Mouse (Mus musculus) intestine, embryonic 16.5 days (tissue): Measurements from ENCODE around the gene Ebi3. TPM values are rescaled to one million over a fixed set of nuclear protein-coding genes. Genes with fewer than 3 reads are reported as not detected.
A peak's percentile ranks its signal among the peaks of the same experiment; 100 is the strongest.
"Not testable (repeated sequence)": the region's sequence is repeated elsewhere in the genome, so short reads cannot be mapped to it uniquely, and the experiment has no call there.

Experiments used
- ATAC-seq: fragments of 200-750 bp; cut with Nextera tagmentation; 2 replicates; pipeline ENCODE4 v1.8.0; 2017; ENCODE audit warnings: moderate TSS enrichment, moderate library complexity
- H3K27ac ChIP-seq: fragments of 300-500 bp; sonication (generic); 2 replicates; pipeline ENCODE4 v1.5.1; 2014; ENCODE audit warnings: mild to moderate bottlenecking, low read length
- H3K27me3 ChIP-seq: fragments of 300-500 bp; sonication (generic); replicated peaks from 2 replicates; pipeline ENCODE4 v1.6.1; 2014; ENCODE audit warnings: low read length, control low read depth, mixed read lengths; ENCODE audit not compliant: control insufficient read depth, insufficient read depth
- H3K36me3 ChIP-seq: fragments of 300-500 bp; sonication (generic); 2 replicates; pipeline ENCODE4 v1.6.1; 2014; ENCODE audit warnings: low read length, control low read depth; ENCODE audit not compliant: control insufficient read depth, insufficient read depth
- H3K4me1 ChIP-seq: fragments of 300-500 bp; sonication (generic); 2 replicates; pipeline ENCODE4 v1.6.1; 2014; ENCODE audit warnings: low read length, control low read depth, mixed read lengths; ENCODE audit not compliant: control insufficient read depth, insufficient read depth
- H3K4me2 ChIP-seq: fragments of 300-500 bp; sonication (generic); 2 replicates; pipeline ENCODE4 v1.6.1; 2014; ENCODE audit warnings: low read depth, low read length, control low read depth
- H3K4me3 ChIP-seq: fragments of 300-500 bp; sonication (generic); 2 replicates; pipeline ENCODE4 v1.5.1; 2014; ENCODE audit warnings: mild to moderate bottlenecking, low read length
- H3K9ac ChIP-seq: fragments of 300-500 bp; sonication (generic); 2 replicates; pipeline ENCODE4 v1.6.1; 2014; ENCODE audit warnings: low read depth, low read length
- H3K9me3 ChIP-seq: fragments of 300-500 bp; sonication (generic); 2 replicates; pipeline ENCODE4 v1.6.1; 2016; ENCODE audit warnings: low read length, control low read depth; ENCODE audit not compliant: control insufficient read depth
- whole genome bisulfite sequencing: fragments of 180-500 bp; shearing (Covaris S2); extraction: QIAGEN DNeasy Blood & Tissue Kit; methylation state at CpG from one replicate; pipeline ENCODE4 v1.1.7; 2014; 5-methylcytosine and 5-hydroxymethylcytosine counted together
- polyA plus RNA-seq: library from polyadenylated mRNA; unstranded; fragments of >200 nt; fragmentation: Nextera tagmentation; extraction: Ambion mirVana; gene quantifications from 2 replicates; pipeline ENCODE4 v1.2.1, GENCODE M21; 2015

The Ebi3 gene
- 2.6 and 2.9 TPM in 2 replicates for polyA plus RNA-seq

DNA sequence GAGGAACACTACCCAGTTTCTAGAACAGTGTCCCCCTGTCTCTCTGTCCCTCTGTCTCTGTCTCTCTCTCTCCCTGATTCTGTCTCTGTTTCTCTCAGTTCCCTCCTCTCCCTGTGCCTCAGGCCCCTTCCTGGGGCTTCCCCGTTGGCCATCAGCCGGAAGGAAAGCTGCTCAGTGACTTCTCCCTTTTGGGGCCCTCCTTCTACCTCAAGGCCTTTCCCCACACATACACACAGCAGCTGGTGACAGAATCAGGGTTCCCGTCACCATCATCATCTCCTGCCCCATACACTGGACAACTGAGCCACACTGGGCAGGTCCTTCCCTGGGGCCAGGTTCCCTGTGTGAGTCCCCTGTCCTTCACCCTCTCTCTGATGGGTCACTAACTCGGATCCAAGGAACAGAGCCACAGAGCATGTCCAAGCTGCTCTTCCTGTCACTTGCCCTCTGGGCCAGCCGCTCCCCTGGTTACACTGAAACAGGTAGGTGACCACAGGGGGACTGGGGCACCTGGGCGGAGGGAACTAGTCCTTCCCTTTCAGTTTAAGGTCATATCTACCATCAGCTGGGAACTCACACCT lies at the start of gene Ebi3:
Gene Ebi3 (plus strand): TSS at position 194 of the 581 bp plus-strand sequence.
- no peak within 1 kb of the TSS for H3K4me2 ChIP-seq
- peaks cover 14% of the 10 kb centered on the region for H3K4me1 ChIP-seq
- H3K9ac ChIP-seq, result no peak within 1 kb of the TSS
- H3K9me3 ChIP-seq, result no peaks in the 10 kb centered on the region
- no peak within 1 kb of the TSS for H3K27ac ChIP-seq
- no peak for ATAC-seq
- no peaks in the 10 kb centered on the region for H3K36me3 ChIP-seq
- peaks cover 3% of the 10 kb centered on the region; the same call in 1 of the 2 replicates for H3K27me3 ChIP-seq
- 72% methylated on average over 6 of the region's 6 CpGs for WGBS
- no peak within 1 kb of the TSS for H3K4me3 ChIP-seq

DNA sequence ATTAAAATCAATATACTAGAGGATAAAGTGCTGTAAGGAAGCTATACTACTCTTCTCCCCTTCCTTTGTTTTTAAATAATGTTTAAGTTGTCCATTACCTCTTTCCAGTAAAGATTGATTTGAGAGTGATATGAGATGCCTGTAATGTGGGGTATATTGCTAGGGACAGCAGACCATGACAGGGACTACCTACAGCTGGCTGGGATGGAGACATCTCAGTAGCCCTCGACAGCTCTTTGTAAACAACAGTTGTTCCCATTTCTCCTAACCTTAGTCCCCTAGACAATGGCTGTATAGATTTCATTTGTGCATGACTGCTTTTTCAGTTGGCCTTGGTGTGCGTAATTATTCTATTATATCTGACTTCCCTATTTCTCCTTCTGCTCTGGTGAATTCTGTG lies 49.4 kb upstream of the Ebi3 start:
- no peak for ATAC-seq
- H3K27ac ChIP-seq, result no peak overlapping the region
- 0 out of 2 replicates have a peak, but pooled peaks cover 3% of the 10 kb centered on the region for H3K36me3 ChIP-seq
- H3K4me2 ChIP-seq, result no peak overlapping the region
- no peak overlapping the region for H3K9ac ChIP-seq
- H3K4me1 ChIP-seq, result no peaks in the 10 kb centered on the region
- no peak overlapping the region for H3K4me3 ChIP-seq
- no peaks in the 10 kb centered on the region for H3K27me3 ChIP-seq
- H3K9me3 ChIP-seq, result no peaks in the 10 kb centered on the region
- WGBS, result 50% methylated on average over 2 of the region's 2 CpGs

DNA sequence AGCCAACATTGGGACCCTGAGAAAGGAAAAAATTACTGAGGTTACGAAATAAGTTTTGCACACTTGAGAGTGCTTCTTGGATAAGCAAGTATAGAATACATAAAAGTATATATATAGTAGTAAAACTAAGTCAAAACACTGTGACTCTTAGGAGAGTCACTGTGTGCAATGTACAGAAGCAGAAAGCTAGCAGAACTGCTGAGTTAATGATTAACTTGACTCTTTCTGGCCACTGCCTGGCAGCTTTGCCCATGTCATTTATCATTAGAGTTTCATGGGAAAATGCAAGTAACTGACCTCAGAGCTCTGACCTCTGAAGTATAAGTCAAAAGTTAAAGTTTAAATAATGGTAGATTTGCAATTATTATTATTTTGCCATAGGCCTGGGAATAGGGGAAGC lies 48.8 kb upstream of the Ebi3 start:
- no peaks in the 10 kb centered on the region for H3K9me3 ChIP-seq
- H3K4me3 ChIP-seq, result no peak overlapping the region
- H3K27me3 ChIP-seq, result no peaks in the 10 kb centered on the region
- no peaks in the 10 kb centered on the region for H3K36me3 ChIP-seq
- WGBS, result 73% methylated on average over 1 of the region's 1 CpGs
- no peak overlapping the region for H3K27ac ChIP-seq
- ATAC-seq, result peak; percentile 86
- H3K4me2 ChIP-seq, result no peak overlapping the region
- H3K9ac ChIP-seq, result no peak overlapping the region
- H3K4me1 ChIP-seq, result no peaks in the 10 kb centered on the region

DNA sequence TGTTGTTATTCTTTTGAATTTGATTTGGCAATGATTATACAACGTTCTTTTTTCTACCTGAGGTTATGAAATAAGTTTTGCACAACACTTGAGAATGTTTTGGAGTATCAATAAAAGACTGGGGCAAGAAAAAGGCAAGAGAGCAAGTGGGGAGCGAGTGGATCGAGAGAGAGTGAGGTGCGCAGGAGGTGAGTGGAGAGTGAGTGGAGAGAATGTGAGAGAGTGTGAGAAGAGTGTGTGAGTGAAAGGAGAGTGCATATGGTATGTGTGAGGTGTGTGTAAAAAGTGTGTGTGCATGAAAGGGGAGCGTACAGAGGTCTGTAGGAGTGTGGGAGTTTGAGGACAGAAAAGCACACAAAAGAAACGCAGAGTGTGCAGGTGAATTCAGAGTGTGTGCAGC lies 48.3 kb upstream of the Ebi3 start:
- Histone ChIP-seq H3K27me3 (no peaks in the 10 kb centered on the region), H3K27ac (no peak overlapping the region; the same call in 1 of the 2 replicates), H3K4me3 (no peak overlapping the region), H3K9ac (no peak overlapping the region), H3K36me3 (no peaks in the 10 kb centered on the region), H3K9me3 (no peaks in the 10 kb centered on the region), H3K4me1 (no peaks in the 10 kb centered on the region), H3K4me2 (no peak overlapping the region)
- WGBS, result 67% methylated on average over 6 of the region's 6 CpGs
- ATAC-seq, result peak; percentile 81

DNA sequence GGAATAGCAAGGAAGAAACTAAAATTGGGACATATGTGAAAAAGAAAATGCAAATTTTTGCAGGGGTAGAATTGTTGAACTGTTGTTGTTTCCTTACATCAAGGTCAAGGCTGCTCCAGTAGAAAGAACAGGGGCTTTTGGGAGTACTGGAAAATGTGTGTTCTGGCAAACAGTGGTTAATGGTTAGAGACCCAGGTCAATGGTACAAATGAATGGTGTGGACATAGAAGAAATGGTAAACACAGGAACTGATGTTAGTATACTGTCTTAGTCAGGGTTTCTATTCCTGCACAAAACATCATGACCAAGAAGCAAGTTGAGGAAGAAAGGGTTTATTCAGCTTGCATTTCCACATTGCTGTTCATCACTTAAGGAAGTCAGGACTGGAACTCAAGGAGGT lies 45.8 kb upstream of the Ebi3 start:
- Histone ChIP-seq H3K9me3 (no peaks in the 10 kb centered on the region), H3K4me2 (no peak overlapping the region), H3K9ac (no peak overlapping the region), H3K4me3 (no peak overlapping the region), H3K27me3 (no peaks in the 10 kb centered on the region), H3K36me3 (no peaks in the 10 kb centered on the region), H3K27ac (no peak overlapping the region), H3K4me1 (no peaks in the 10 kb centered on the region)
- ATAC-seq, result no peak

DNA sequence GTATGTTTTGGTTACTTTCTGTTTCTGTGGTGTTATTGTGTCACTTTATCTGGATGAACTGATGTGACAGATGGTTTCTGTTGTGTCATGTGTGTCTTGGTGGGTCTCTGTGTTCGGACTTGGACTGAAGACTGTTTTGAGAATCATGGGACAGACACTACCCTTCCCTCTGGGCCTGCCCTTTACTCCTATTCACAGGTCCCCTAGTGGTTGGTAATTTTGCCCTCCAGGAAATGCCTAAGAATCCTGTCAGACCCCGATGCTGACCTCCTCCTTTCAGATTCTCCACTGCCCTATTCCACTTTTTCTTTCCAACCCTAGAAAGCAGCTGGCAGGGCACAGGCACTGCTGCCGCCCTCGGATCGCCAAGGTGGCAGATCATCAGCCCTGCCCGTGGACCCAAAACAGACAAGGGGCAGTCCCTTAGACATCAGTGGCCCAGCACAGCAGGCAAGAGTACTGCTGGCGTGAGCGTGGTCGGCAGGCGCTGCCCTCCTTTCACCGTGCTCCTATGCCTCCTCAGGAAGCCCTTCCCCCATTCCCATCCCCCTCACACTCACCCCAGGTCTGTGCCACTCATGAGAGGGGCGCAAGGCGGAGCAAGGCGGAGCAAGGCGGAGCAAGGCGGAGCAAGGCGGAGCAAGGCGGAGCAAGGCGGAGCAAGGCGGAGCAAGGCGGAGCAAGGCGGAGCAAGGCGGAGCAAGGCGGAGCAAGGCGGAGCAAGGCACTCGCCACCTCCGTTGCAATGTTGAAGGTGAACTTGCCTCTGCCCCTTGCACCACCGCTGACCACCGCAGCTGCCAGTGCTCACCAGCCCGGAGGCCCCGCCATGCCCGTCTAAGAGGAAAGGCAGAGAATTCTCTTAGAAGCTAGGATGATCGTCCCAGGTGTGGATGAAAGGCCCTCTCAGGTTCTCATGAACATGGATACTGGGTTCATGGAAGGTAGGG lies 20.6 kb upstream of the Ebi3 start:
- no peaks in the 10 kb centered on the region for H3K36me3 ChIP-seq
- H3K27ac ChIP-seq, result peak overlapping the region; percentile 55
- peaks cover 5% of the 10 kb centered on the region; the same call in 1 of the 2 replicates for H3K4me1 ChIP-seq
- ATAC-seq, result peak; percentile 96
- H3K9me3 ChIP-seq, result no peaks in the 10 kb centered on the region
- H3K9ac ChIP-seq, result peak overlapping the region; percentile 78
- H3K4me2 ChIP-seq, result peak overlapping the region; percentile 85
- no peaks in the 10 kb centered on the region for H3K27me3 ChIP-seq
- peak overlapping the region; percentile 71 for H3K4me3 ChIP-seq
- WGBS, result under 1% methylated on average over 30 of the region's 33 CpGs

DNA sequence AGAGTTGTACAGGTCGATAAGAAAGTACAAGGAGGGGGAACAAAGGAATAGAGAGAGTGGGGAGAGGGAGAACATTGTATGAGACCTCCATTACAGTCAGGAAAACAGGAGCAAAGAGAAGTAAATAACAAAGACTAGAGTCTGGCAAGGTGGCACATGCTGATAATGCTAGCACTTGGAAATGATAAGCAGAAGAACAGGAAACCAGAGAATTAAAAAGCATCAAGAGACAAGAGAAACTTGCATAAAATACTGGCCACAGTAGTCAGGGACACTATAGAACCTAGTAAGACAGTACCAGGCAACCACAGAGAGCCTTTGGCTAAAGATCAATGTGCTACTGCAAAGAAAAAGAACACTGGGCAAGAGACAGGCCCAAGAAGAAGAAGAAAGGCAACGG lies 19.8 kb upstream of the Ebi3 start:
- Histone ChIP-seq H3K9ac (peak overlapping the region; percentile 78), H3K4me2 (peak overlapping the region; percentile 85), H3K4me3 (peak overlapping the region; percentile 71), H3K4me1 (peaks cover 5% of the 10 kb centered on the region; the same call in 1 of the 2 replicates), H3K36me3 (no peaks in the 10 kb centered on the region), H3K27ac (no peak overlapping the region), H3K27me3 (no peaks in the 10 kb centered on the region), H3K9me3 (no peaks in the 10 kb centered on the region)
- peak; percentile 17; the same call in 1 of the 2 replicates for ATAC-seq
- WGBS, result 63% methylated on average over 2 of the region's 2 CpGs

DNA sequence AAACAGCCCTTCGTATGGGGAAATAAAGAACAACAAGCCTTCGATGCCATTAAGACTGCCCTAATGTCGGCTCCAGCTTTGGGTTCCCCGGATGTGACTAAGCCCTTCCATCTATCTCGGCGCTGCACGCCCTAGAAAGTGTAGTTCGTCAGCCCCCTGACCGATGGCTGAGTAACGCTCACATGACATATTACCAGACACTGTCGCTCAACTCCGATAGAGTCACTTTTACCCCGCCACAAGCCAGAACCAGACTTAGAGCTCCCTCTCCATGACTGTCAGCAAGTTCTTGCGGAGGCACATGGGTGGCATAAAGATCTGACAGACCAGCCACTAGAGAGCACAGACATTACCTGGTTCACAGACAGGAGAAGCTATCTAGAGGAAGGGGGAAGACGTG lies 19.2 kb upstream of the Ebi3 start:
- Histone ChIP-seq H3K9me3 (no peaks in the 10 kb centered on the region), H3K27me3 (no peaks in the 10 kb centered on the region), H3K4me2 (no peak overlapping the region), H3K27ac (no peak overlapping the region), H3K4me3 (no peak overlapping the region), H3K9ac (no peak overlapping the region), H3K36me3 (no peaks in the 10 kb centered on the region), H3K4me1 (peaks cover 5% of the 10 kb centered on the region; the same call in 1 of the 2 replicates)
- no peak for ATAC-seq
- WGBS, result 93% methylated on average over 15 of the region's 15 CpGs

DNA sequence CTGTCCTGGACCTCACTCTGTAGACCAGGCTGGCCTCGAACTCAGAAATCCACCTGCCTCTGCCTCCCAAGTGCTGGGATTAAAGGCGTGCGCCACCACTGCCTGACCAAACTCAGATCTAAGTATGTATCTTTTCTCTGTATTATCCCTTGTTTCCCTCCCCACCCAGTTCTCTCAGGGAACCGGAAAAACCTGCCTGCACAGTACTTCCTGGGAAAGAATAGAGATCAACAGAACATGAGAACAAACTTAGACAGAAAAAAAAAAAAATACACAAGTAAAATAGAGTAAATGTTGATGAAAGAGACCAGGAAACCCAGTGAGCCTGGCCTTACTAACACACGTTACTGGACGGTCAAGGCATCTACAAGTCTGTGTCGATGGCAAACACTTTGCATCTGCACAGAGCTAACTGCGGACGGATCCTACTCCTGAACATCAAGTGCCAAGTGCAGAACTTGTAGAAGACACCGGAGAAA lies 8.0 kb upstream of the Ebi3 start:
- Histone ChIP-seq H3K9ac (0 out of 2 replicates have a peak overlapping the region, but pooled peaks have one; percentile 73), H3K27ac (peak overlapping the region; percentile 83), H3K4me3 (peak overlapping the region; percentile 57), H3K4me2 (peak overlapping the region; percentile 92)
- H3K4me1 ChIP-seq, H3K27me3 ChIP-seq, H3K36me3 ChIP-seq, H3K9me3 ChIP-seq: not testable (repeated sequence)
- peak; percentile 29 for ATAC-seq
- WGBS, result 22% methylated on average over 10 of the region's 10 CpGs
